Mouse (Mus musculus) lung, postnatal 0 days (tissue): ENCODE results near the gene Klc3.

Experiments used
- CTCF ChIP-seq: IDR thresholded peaks from 2 replicates; pipeline ENCODE4 v1.5.1; 2016; ENCODE audit warnings: antibody characterized with exemption, mild to moderate bottlenecking
- EP300 ChIP-seq: IDR thresholded peaks from 2 replicates; pipeline ENCODE4 v1.6.1; 2016; ENCODE audit warnings: antibody characterized with exemption, mild to moderate bottlenecking, control low read depth

- no peak for TF ChIP-seq EP300
- no peak for TF ChIP-seq CTCF
These were observed 33.1 kb upstream of the Klc3 start for GRCm38 (mm10) chr7:19437048-19437447.
